ENCODE assay signal across 8 mouse cellular contexts in genomic region chr8:117159031-117159430, GRCm38 (mm10). TPM values are rescaled to one million over a fixed set of nuclear protein-coding genes. Genes with fewer than 3 reads are reported as not detected.
A peak's percentile ranks its signal among the peaks of the same experiment; 100 is the strongest.
DNase-seq lines count a peak whose midpoint lies in the region; ATAC-seq and TF ChIP-seq lines count a peak whose summit lies in the region.

No protein-coding gene starts in this region.

- H3K9me3 ChIP-seq in embryonic facial prominence, embryonic 12.5 days = no peaks in the 10 kb centered on the region
- no peaks in the 10 kb centered on the region for H3K9me3 ChIP-seq in kidney, embryonic 15.5 days (replicated peaks)
- no peaks in the 10 kb centered on the region for H3K9me3 ChIP-seq in midbrain, postnatal 0 days (ENCODE audit: low read length)

- peak overlapping the region; percentile 82 for H3K4me2 ChIP-seq in embryonic facial prominence, embryonic 12.5 days (replicated peaks)
- peak overlapping the region; percentile 93 for H3K4me2 ChIP-seq in kidney, embryonic 15.5 days
- peak overlapping the region; percentile 77 for H3K4me2 ChIP-seq in midbrain, postnatal 0 days (ENCODE audit: low read depth, low read length, poor library complexity, severe bottlenecking)

- 60% methylated on average over 5 of the region's 5 CpGs for WGBS in embryonic facial prominence, embryonic 12.5 days
- WGBS in kidney, embryonic 15.5 days = 46% methylated on average over 5 of the region's 5 CpGs
- 72% methylated on average over 5 of the region's 5 CpGs for WGBS in midbrain, postnatal 0 days

- no peak overlapping the region for H3K27ac ChIP-seq in embryonic facial prominence, embryonic 12.5 days
- H3K27ac ChIP-seq in kidney, embryonic 15.5 days = no peak overlapping the region
- no peak overlapping the region for H3K27ac ChIP-seq in midbrain, postnatal 0 days (ENCODE audit: low read depth, low read length)

- no peaks in the 10 kb centered on the region for H3K36me3 ChIP-seq in embryonic facial prominence, embryonic 12.5 days
- no peaks in the 10 kb centered on the region for H3K36me3 ChIP-seq in kidney, embryonic 15.5 days
- H3K36me3 ChIP-seq in midbrain, postnatal 0 days (ENCODE audit: insufficient read depth, low read length) = no peaks in the 10 kb centered on the region

- peak; percentile 44 for DNase-seq in kidney, adult 11 months
- DNase-seq in kidney, postnatal 4 days = no peak
- no peak for DNase-seq in midbrain, postnatal 0 days (ENCODE audit: low spot score)
- DNase-seq in T-cell, adult 2 months (ENCODE audit: low spot score) = no peak
- DNase-seq in layer of hippocampus, postnatal 36 days = no peak
- no peak for DNase-seq in gastrocnemius, postnatal 4 days (ENCODE audit: low spot score in 2 of 2)

- peak overlapping the region; percentile 85 for H3K4me3 ChIP-seq in embryonic facial prominence, embryonic 12.5 days
- peak overlapping the region; percentile 97 for H3K4me3 ChIP-seq in kidney, embryonic 15.5 days (replicated peaks)
- peak overlapping the region; percentile 86; the same call in 1 of the 2 replicates for H3K4me3 ChIP-seq in midbrain, postnatal 0 days (ENCODE audit: low read depth, low read length)

- no peaks in the 10 kb centered on the region for H3K27me3 ChIP-seq in embryonic facial prominence, embryonic 12.5 days
- H3K27me3 ChIP-seq in kidney, embryonic 15.5 days = no peaks in the 10 kb centered on the region
- no peaks in the 10 kb centered on the region for H3K27me3 ChIP-seq in midbrain, postnatal 0 days (ENCODE audit: insufficient read depth, low read length)

- H3K4me1 ChIP-seq in embryonic facial prominence, embryonic 12.5 days = peaks cover 19% of the 10 kb centered on the region
- peaks cover 41% of the 10 kb centered on the region for H3K4me1 ChIP-seq in kidney, embryonic 15.5 days
- peaks cover 15% of the 10 kb centered on the region; the same call in 1 of the 2 replicates for H3K4me1 ChIP-seq in midbrain, postnatal 0 days (ENCODE audit: insufficient read depth, low read length)

- no peak for ATAC-seq in embryonic facial prominence, embryonic 12.5 days (ENCODE audit: insufficient number of reproducible peaks, insufficient read depth, low FRiP score, low TSS enrichment)
- ATAC-seq in kidney, embryonic 15.5 days (replicated peaks; ENCODE audit: low FRiP score) = no peak
- no peak for ATAC-seq in midbrain, postnatal 0 days (ENCODE audit: low FRiP score)

- 0 out of 2 replicates have a peak overlapping the region, but pooled peaks have one; percentile 87 for H3K9ac ChIP-seq in embryonic facial prominence, embryonic 12.5 days
- H3K9ac ChIP-seq in kidney, embryonic 15.5 days = peak overlapping the region; percentile 94; the same call in 1 of the 2 replicates
- 0 out of 2 replicates have a peak overlapping the region, but pooled peaks have one; percentile 77 for H3K9ac ChIP-seq in midbrain, postnatal 0 days (replicated peaks; ENCODE audit: low read length, poor library complexity, severe bottlenecking)

- TF ChIP-seq CTCF in midbrain, postnatal 0 days (IDR thresholded peaks at IDR 0.05) = no peak

RNA-seq across cellular contexts. Expression of gene Gan, which starts 1.1 kb away (rescaled TPM):
- 3.4 and 3.5 TPM in 2 replicates for polyA plus RNA-seq in embryonic facial prominence, embryonic 12.5 days (2016; fragmentation: Nextera tagmentation; extraction: Ambion mirVana)
- 1.9 TPM in 2 replicates for polyA plus RNA-seq in kidney, embryonic 15.5 days (2015; fragmentation: Nextera tagmentation; extraction: Ambion mirVana)
- 13.5 and 14.2 TPM in 2 replicates for total RNA-seq in midbrain, postnatal 0 days (2014; rRNA removed)
- 4.0 and 4.6 TPM in 2 replicates for polyA plus RNA-seq in midbrain, postnatal 0 days (2015; fragmentation: Nextera tagmentation; extraction: Ambion mirVana)
- 10 to 100 TPM; 18.2 to 18.7 TPM for total RNA-seq in layer of hippocampus, postnatal 36 days (2021)
- 1 to 10 TPM; 9.2 to 9.5 TPM for total RNA-seq in gastrocnemius, postnatal 4 days (2021)
